Comparison of ENCODE assay signal across 14 mouse cellular contexts in the genomic region with DNA sequence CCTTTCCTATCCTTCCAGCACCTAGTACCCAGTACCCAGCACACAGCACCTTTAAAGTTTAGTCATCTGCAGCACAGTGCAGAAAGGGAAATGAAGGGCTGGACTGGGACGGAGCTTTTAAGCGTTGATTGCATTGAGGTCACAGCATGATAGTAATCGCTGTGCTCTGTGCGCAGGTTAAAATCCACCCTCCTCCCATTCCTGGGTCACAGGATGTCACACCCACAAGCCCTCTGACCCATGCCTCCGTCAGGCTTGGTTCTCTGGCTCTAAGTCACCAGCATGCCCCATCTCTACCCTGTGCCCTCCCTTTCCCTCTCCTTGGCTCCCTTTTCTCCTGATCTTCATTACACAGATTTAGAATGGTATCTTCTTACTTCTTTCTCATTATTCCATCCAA.
"Had no signal": no experiment of that assay in that cellular context is flagged by ENCODE, and none has a peak within 500 bp of the region (broad histone marks: within the 10 kb centered on the region; RNA-seq: fewer than 3 reads in every experiment).

No protein-coding gene starts in this region.

- H3K36me3 ChIP-seq: limb, embryonic 13.5 days; neural tube, embryonic 15.5 days had no signal

- H3K4me3 ChIP-seq: layer of hippocampus, adult 2 months; limb, embryonic 13.5 days; midbrain, embryonic 13.5 days; myocyte; neural tube, embryonic 15.5 days had no signal

- H3K4me2 ChIP-seq: limb, embryonic 13.5 days; midbrain, embryonic 13.5 days; neural tube, embryonic 15.5 days had no signal

- H3K27me3 ChIP-seq: midbrain, embryonic 13.5 days; neural tube, embryonic 15.5 days had no signal

- H3K9me3 ChIP-seq: limb, embryonic 13.5 days; midbrain, embryonic 13.5 days; neural tube, embryonic 15.5 days had no signal

- DNase-seq: kidney, adult 18-20 months; kidney, postnatal 10 days; kidney, postnatal 4 days; left cerebral cortex, postnatal 4 days; lung, adult 18-20 months; right cerebral cortex, adult 18-20 months; right cerebral cortex, postnatal 25 days; thymus, postnatal 4 days had no signal

- ATAC-seq: midbrain, embryonic 13.5 days had no signal

- H3K27ac ChIP-seq: layer of hippocampus, adult 2 months; limb, embryonic 13.5 days; midbrain, embryonic 13.5 days; neural tube, embryonic 15.5 days; stomach, postnatal 0 days had no signal

- H3K9ac ChIP-seq: limb, embryonic 13.5 days; midbrain, embryonic 13.5 days; neural tube, embryonic 15.5 days had no signal
